Mouse (Mus musculus) liver, embryonic 12.5 days (tissue): ENCODE results near the gene Bdkrb1. TPM values are rescaled to one million over a fixed set of nuclear protein-coding genes. Genes with fewer than 3 reads are reported as not detected.

Experiments used
- ATAC-seq: fragments of 200-750 bp; cut with Nextera tagmentation; 2 replicates; pipeline ENCODE4 v1.8.0; 2017; ENCODE audit warnings: moderate number of reproducible peaks, mild to moderate bottlenecking, moderate library complexity
- H3K27ac ChIP-seq: fragments of 300-500 bp; sonication (generic); 2 replicates; pipeline ENCODE4 v1.5.1; 2016; ENCODE audit warnings: mild to moderate bottlenecking
- H3K27me3 ChIP-seq: fragments of 300-500 bp; sonication (generic); replicated peaks from 2 replicates; pipeline ENCODE4 v1.6.1; 2016; ENCODE audit warnings: mild to moderate bottlenecking, moderate library complexity
- H3K36me3 ChIP-seq: fragments of 300-500 bp; sonication (generic); 2 replicates; pipeline ENCODE4 v1.6.1; 2016; ENCODE audit warnings: mild to moderate bottlenecking, moderate library complexity
- H3K4me1 ChIP-seq: fragments of 300-500 bp; sonication (generic); 2 replicates; pipeline ENCODE4 v1.6.1; 2016
- H3K4me2 ChIP-seq: fragments of 300-500 bp; sonication (generic); 2 replicates; pipeline ENCODE4 v1.6.1; 2016; ENCODE audit warnings: mild to moderate bottlenecking, moderate library complexity
- H3K4me3 ChIP-seq: fragments of 300-500 bp; sonication (generic); 2 replicates; pipeline ENCODE4 v1.5.1; 2016; ENCODE audit warnings: mild to moderate bottlenecking, moderate library complexity
- H3K9ac ChIP-seq: fragments of 300-500 bp; sonication (generic); 2 replicates; pipeline ENCODE4 v1.6.1; 2016; ENCODE audit warnings: mild to moderate bottlenecking, moderate library complexity
- H3K9me3 ChIP-seq: fragments of 300-500 bp; sonication (generic); replicated peaks from 2 replicates; pipeline ENCODE4 v1.6.1; 2016; ENCODE audit warnings: mild to moderate bottlenecking, moderate library complexity
- WGBS: fragments of 180-500 bp; shearing (Covaris S2); methylation state at CpG from one replicate; pipeline ENCODE4 v1.1.7; 2016; ENCODE audit not compliant: insufficient replicate concordance; 5-methylcytosine and 5-hydroxymethylcytosine counted together
- polyA plus RNA-seq: library from polyadenylated mRNA; unstranded; fragments of >200 nt; fragmentation: Nextera tagmentation; extraction: Ambion mirVana; gene quantifications from 2 replicates; pipeline ENCODE4 v1.2.1, GENCODE M21; 2016

Bdkrb1 gene
- polyA plus RNA-seq, 1 experiment from 2014 or later = not detected

- Histone ChIP-seq H3K4me1 (no peaks in the 10 kb centered on the region), H3K36me3 (no peaks in the 10 kb centered on the region), H3K27me3 (no peaks in the 10 kb centered on the region), H3K9ac (no peak overlapping the region), H3K27ac (no peak overlapping the region), H3K4me2 (no peak overlapping the region), H3K4me3 (no peak overlapping the region), H3K9me3 (no peaks in the 10 kb centered on the region)
- WGBS = 70% methylated on average over 6 of the region's 6 CpGs
- ATAC-seq = no peak
Observed at GRCm38 (mm10) chr12:105601586-105601985, 1.3 kb upstream of the Bdkrb1 start.

DNA sequence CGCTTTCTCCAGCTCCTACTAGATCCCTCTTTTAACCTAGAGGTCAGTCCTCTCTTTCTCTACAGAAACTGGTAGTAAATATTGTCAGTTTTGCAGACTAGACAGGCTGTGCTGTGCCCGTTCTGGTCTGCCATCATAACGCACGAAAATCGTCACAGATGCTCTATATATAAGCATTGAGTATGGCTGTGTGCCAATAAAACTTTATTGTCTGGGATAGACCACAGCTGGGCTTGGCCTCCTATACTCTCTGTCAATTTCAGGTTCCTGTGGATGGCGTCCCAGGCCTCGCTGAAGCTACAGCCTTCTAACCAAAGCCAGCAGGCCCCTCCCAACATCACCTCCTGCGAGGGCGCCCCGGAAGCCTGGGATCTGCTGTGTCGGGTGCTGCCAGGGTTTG, 1.0 kb downstream of the Bdkrb1 start:
- Histone ChIP-seq H3K27ac (no peak overlapping the region), H3K36me3 (no peaks in the 10 kb centered on the region), H3K27me3 (no peaks in the 10 kb centered on the region), H3K9me3 (no peaks in the 10 kb centered on the region), H3K4me1 (no peaks in the 10 kb centered on the region), H3K4me3 (no peak overlapping the region), H3K9ac (no peak overlapping the region), H3K4me2 (no peak overlapping the region)
- WGBS = 84% methylated on average over 11 of the region's 11 CpGs
- ATAC-seq = no peak

DNA sequence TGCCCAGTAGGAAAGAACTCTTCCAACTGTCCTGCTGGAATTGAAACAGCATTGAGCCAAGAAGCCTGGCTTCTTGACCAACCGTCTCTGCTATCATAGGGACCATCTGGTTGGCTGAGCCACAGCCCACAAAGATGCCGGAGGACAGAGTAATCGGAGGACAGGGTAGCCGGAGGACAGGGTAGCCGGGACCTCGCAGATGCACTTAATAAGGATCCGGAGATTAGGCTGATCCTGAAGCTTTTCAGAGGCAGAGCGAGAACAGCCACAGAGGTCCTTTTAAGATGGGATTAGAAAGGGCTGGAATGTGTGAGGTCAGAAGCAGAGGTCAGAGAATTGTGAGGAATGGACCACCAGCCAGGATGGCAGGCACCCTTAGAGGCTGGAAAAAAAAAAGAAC, 2.3 kb downstream of the Bdkrb1 start:
- no peak overlapping the region for H3K4me3 ChIP-seq
- no peak for ATAC-seq

GRCm38 (mm10) chr12:105606881-105607280, 4.0 kb downstream of the Bdkrb1 start:
- Histone ChIP-seq H3K27me3 (no peaks in the 10 kb centered on the region), H3K4me3 (no peak overlapping the region), H3K9ac (no peak overlapping the region), H3K9me3 (no peaks in the 10 kb centered on the region), H3K27ac (no peak overlapping the region), H3K4me2 (no peak overlapping the region), H3K4me1 (no peaks in the 10 kb centered on the region), H3K36me3 (no peaks in the 10 kb centered on the region)
- no peak for ATAC-seq
- WGBS = 56% methylated on average over 4 of the region's 4 CpGs

More for the DNA sequence above, 2.3 kb downstream of the Bdkrb1 start:
- H3K9ac ChIP-seq = no peak overlapping the region
- no peaks in the 10 kb centered on the region for H3K27me3 ChIP-seq
- WGBS = 65% methylated on average over 8 of the region's 8 CpGs
- H3K4me1 ChIP-seq = no peaks in the 10 kb centered on the region
- no peak overlapping the region for H3K27ac ChIP-seq
- no peaks in the 10 kb centered on the region for H3K36me3 ChIP-seq
- H3K4me2 ChIP-seq = no peak overlapping the region
- no peaks in the 10 kb centered on the region for H3K9me3 ChIP-seq

DNA sequence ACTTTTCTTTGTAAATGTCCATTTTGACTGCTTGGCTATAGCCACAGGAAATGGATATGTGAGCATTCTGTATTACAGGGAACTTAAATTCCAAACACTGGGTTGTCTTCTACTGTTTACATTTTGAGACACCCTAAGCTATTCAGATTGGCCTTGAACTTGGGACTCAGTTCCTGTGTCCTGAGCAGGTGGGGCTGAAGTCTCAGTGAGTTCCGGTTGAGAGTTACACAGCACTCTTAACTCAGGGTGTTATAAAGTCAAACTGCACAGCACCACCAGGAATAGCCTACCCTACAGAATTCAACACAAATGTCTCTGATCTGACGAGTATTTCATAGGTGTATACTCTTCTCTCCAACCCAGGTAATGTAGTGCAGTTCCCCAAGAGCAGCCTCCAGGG, 8.2 kb downstream of the Bdkrb1 start:
- H3K9ac ChIP-seq = no peak overlapping the region
- H3K4me2 ChIP-seq = no peak overlapping the region
- peaks cover 19% of the 10 kb centered on the region for H3K36me3 ChIP-seq
- no peak overlapping the region for H3K4me3 ChIP-seq
- no peak for ATAC-seq
- H3K4me1 ChIP-seq = no peaks in the 10 kb centered on the region
- no peak overlapping the region for H3K27ac ChIP-seq
- no peaks in the 10 kb centered on the region for H3K9me3 ChIP-seq
- no peaks in the 10 kb centered on the region for H3K27me3 ChIP-seq
- WGBS = 80% methylated on average over 2 of the region's 2 CpGs

- 26% methylated on average over 7 of the region's 7 CpGs for WGBS
- H3K27ac ChIP-seq = no peak overlapping the region
- peaks cover 26% of the 10 kb centered on the region for H3K36me3 ChIP-seq
- no peaks in the 10 kb centered on the region for H3K4me1 ChIP-seq
- H3K27me3 ChIP-seq = no peaks in the 10 kb centered on the region
- H3K9ac ChIP-seq = no peak overlapping the region
- ATAC-seq = no peak
- H3K4me3 ChIP-seq = no peak overlapping the region
- no peak overlapping the region for H3K4me2 ChIP-seq
- H3K9me3 ChIP-seq = no peaks in the 10 kb centered on the region
Observed at GRCm38 (mm10) chr12:105611748-105612147, 8.9 kb downstream of the Bdkrb1 start.

DNA sequence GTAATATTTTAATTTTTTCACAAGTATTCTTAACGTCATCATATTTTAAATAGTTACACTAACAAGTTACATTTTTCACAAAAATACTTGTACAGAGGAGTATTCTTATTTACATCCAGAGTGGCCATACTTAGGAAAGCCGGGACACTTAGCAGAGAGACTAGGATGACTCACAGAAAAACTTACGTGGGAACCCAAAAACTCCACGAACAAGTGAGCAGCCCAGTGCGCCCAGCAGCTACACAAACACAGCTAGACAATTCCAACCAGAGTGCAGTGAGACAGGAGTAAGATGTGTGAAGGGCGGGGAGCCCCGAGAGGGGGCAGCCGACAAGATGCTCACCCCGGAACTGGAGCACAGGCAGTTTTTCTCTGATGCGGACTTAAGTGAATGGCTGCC, 10.7 kb downstream of the Bdkrb1 start:
- Histone ChIP-seq H3K4me3 (no peak overlapping the region), H3K9me3 (no peaks in the 10 kb centered on the region), H3K27me3 (no peaks in the 10 kb centered on the region), H3K4me2 (no peak overlapping the region), H3K9ac (no peak overlapping the region), H3K4me1 (no peaks in the 10 kb centered on the region), H3K27ac (no peak overlapping the region), H3K36me3 (peaks cover 44% of the 10 kb centered on the region)
- 87% methylated on average over 10 of the region's 10 CpGs for WGBS
- no peak for ATAC-seq

GRCm38 (mm10) chr12:105622048-105622447, 19.2 kb downstream of the Bdkrb1 start:
- ATAC-seq = no peak
- H3K36me3 ChIP-seq = peaks cover 85% of the 10 kb centered on the region

DNA sequence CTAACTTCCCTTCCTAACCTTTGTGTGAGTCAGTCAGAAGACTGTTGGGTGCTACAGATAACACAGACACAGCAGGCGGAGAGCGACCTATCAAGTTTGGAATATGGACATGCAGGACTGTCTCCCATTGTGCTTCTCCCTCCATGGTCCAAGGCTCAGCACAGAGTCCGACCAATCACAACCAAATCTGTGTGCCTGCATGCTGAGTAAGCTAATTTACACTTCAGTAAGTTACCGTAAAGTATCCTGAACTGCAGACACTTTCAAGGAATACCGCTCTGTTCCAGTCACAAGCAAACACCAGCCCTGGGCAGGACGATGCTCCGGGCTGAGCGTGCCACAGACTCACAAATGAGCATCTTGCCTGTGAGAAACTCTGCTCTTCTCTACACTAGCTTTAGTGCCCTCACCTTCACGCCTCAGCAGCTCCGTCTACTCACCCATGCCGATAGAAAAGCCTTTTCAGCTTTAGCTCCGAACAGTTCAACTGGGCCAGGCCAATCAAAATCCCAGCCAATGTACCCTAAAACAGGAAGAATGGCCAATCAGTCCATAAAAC, 20.2 kb downstream of the Bdkrb1 start:
- Histone ChIP-seq H3K27ac (no peak overlapping the region), H3K4me1 (no peaks in the 10 kb centered on the region), H3K27me3 (no peaks in the 10 kb centered on the region), H3K36me3 (peaks cover 84% of the 10 kb centered on the region), H3K9ac (no peak overlapping the region), H3K4me3 (no peak overlapping the region), H3K9me3 (no peaks in the 10 kb centered on the region), H3K4me2 (no peak overlapping the region)
- ATAC-seq = no peak
- WGBS = 86% methylated on average over 12 of the region's 12 CpGs

More at GRCm38 (mm10) chr12:105622048-105622447, 19.2 kb downstream of the Bdkrb1 start:
- Histone ChIP-seq H3K27me3 (no peaks in the 10 kb centered on the region), H3K4me3 (no peak overlapping the region), H3K9me3 (no peaks in the 10 kb centered on the region), H3K27ac (no peak overlapping the region), H3K9ac (no peak overlapping the region), H3K4me1 (no peaks in the 10 kb centered on the region), H3K4me2 (no peak overlapping the region)
- WGBS = 86% methylated on average over 7 of the region's 7 CpGs

- no peaks in the 10 kb centered on the region for H3K9me3 ChIP-seq
- H3K27me3 ChIP-seq = no peaks in the 10 kb centered on the region
- H3K9ac ChIP-seq = no peak overlapping the region
- H3K27ac ChIP-seq = no peak overlapping the region
- no peaks in the 10 kb centered on the region for H3K4me1 ChIP-seq
- H3K36me3 ChIP-seq = peaks cover 75% of the 10 kb centered on the region
- no peak overlapping the region for H3K4me3 ChIP-seq
- ATAC-seq = no peak
- no peak overlapping the region for H3K4me2 ChIP-seq
- 77% methylated on average over 7 of the region's 7 CpGs for WGBS
Observed at GRCm38 (mm10) chr12:105625798-105626197, 22.9 kb downstream of the Bdkrb1 start.

DNA sequence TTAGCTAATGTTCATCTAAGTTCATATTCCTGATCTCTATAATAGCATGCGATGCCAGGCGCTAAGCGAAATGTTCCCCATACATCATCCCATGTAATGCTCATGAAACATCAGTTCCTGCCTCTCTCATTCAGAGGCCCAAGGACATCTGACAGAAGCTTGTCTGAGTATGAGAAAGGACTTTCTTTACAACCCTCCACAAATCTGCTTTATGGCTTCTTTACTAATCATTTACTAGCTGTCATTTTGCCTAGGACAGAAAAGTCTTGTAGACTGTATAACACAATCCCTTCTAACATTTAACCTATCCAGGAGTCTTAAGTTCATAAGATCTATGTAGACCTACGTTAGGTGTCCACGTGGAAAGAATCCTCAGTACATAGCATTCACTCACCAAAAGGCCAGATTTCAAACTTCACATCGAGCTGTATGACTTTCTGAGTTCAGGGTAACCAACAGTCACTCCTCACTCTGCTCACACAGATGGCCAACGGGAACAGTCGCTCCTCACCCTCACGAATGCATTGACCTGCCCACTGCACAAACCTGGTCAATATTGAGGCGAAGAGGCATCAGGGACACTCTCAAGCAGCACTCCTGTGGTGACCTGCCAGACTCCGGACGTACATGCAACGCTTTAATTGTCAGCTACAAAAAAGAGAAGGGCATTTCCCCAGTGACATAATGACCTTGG, 31.6 kb downstream of the Bdkrb1 start:
- no peaks in the 10 kb centered on the region for H3K27me3 ChIP-seq
- H3K4me2 ChIP-seq = no peak overlapping the region
- WGBS = 91% methylated on average over 13 of the region's 13 CpGs
- no peaks in the 10 kb centered on the region for H3K9me3 ChIP-seq
- no peak overlapping the region for H3K9ac ChIP-seq
- ATAC-seq = no peak
- H3K4me3 ChIP-seq = no peak overlapping the region
- H3K36me3 ChIP-seq = peaks cover 90% of the 10 kb centered on the region
- H3K27ac ChIP-seq = no peak overlapping the region
- no peaks in the 10 kb centered on the region for H3K4me1 ChIP-seq

- Histone ChIP-seq H3K27me3 (no peaks in the 10 kb centered on the region), H3K4me2 (no peak overlapping the region), H3K4me3 (no peak overlapping the region), H3K36me3 (peaks cover 100% of the 10 kb centered on the region), H3K27ac (no peak overlapping the region), H3K4me1 (no peaks in the 10 kb centered on the region), H3K9me3 (no peaks in the 10 kb centered on the region), H3K9ac (no peak overlapping the region)
- ATAC-seq = no peak
- WGBS = 91% methylated on average over 9 of the region's 9 CpGs
Observed at GRCm38 (mm10) chr12:105636551-105636950, 33.7 kb downstream of the Bdkrb1 start.

DNA sequence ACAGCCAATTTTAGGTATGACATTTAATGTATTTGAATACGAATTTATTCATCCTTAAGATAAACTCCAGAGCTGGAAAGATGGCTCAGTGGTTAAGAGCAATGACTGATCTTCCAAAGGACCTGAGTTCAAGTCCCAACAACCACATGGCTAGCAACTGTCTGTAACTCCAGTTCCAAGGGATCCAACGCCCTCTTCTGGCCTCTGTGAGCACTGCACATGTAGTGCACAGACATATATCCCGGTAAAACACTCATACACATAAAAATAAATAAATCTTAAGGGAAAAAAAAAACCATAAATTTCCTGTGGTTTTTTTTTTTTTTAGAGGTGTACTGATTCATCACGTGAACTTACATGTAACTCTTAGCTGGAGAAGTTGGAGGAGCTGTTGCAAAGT, 34.7 kb downstream of the Bdkrb1 start:
- no peaks in the 10 kb centered on the region for H3K9me3 ChIP-seq
- WGBS = 68% methylated on average over 4 of the region's 4 CpGs
- H3K4me1 ChIP-seq = no peaks in the 10 kb centered on the region
- no peaks in the 10 kb centered on the region for H3K27me3 ChIP-seq
- no peak overlapping the region for H3K9ac ChIP-seq
- H3K27ac ChIP-seq = no peak overlapping the region
- ATAC-seq = no peak
- peaks cover 100% of the 10 kb centered on the region for H3K36me3 ChIP-seq
- no peak overlapping the region for H3K4me2 ChIP-seq
- no peak overlapping the region for H3K4me3 ChIP-seq
